Mouse (Mus musculus) lung, postnatal 4 days (tissue): ENCODE measurements around the gene Tspan1.

Experiments used
- DNase-seq, 2 experiments: peaks; one replicate each; pipeline ENCODE4 v3.0.0; 2021

Tspan1 gene

GRCm38 (mm10) chr4:116167404-116167803 lies at the start of gene Tspan1:
TSS of gene Tspan1 (minus strand) at chr4:116167601.
- peak; percentile 77 to 85 for DNase-seq

GRCm38 (mm10) chr4:116217046-116217445 lies 49.6 kb upstream of the Tspan1 start:
- no peak for DNase-seq

- no peak for DNase-seq
These were observed 48.6 kb upstream of the Tspan1 start for GRCm38 (mm10) chr4:116215895-116216605.

- DNase-seq, result no peak
These were observed 41.5 kb upstream of the Tspan1 start for GRCm38 (mm10) chr4:116208891-116209290.

- DNase-seq, result no peak
These were observed 39.1 kb upstream of the Tspan1 start for GRCm38 (mm10) chr4:116206531-116206930.

- DNase-seq, result no peak
These were observed 37.0 kb upstream of the Tspan1 start for GRCm38 (mm10) chr4:116204422-116204821.

GRCm38 (mm10) chr4:116198422-116198821 lies 31.0 kb upstream of the Tspan1 start:
- no peak for DNase-seq

- no peak for DNase-seq
These were observed 26.4 kb upstream of the Tspan1 start for GRCm38 (mm10) chr4:116193583-116194383.

GRCm38 (mm10) chr4:116192286-116192835 lies 25.0 kb upstream of the Tspan1 start:
- peak in 1 of 2 experiments; percentile 33 for DNase-seq

GRCm38 (mm10) chr4:116185083-116185482 lies 17.7 kb upstream of the Tspan1 start:
- DNase-seq, result no peak

GRCm38 (mm10) chr4:116182745-116183144 lies 15.3 kb upstream of the Tspan1 start:
- DNase-seq, result peak; percentile 61 to 75

GRCm38 (mm10) chr4:116182079-116182478 lies 14.7 kb upstream of the Tspan1 start:
- no peak for DNase-seq

GRCm38 (mm10) chr4:116177140-116177539 lies 9.7 kb upstream of the Tspan1 start:
- DNase-seq, result peak; percentile 85 to 91

- peak; percentile 89 to 95 for DNase-seq
These were observed 9.2 kb upstream of the Tspan1 start for GRCm38 (mm10) chr4:116176543-116176988.

- peak in 1 of 2 experiments; percentile 27 for DNase-seq
These were observed 8.5 kb upstream of the Tspan1 start for GRCm38 (mm10) chr4:116175711-116176542.

GRCm38 (mm10) chr4:116175136-116175535 lies 7.7 kb upstream of the Tspan1 start:
- DNase-seq, result no peak

GRCm38 (mm10) chr4:116174466-116175116 lies 7.2 kb upstream of the Tspan1 start:
- peak; percentile 62 for DNase-seq

- no peak for DNase-seq
These were observed 6.4 kb upstream of the Tspan1 start for GRCm38 (mm10) chr4:116173752-116174151.

GRCm38 (mm10) chr4:116173072-116173471 lies 5.7 kb upstream of the Tspan1 start, which contains the start of the genes 1700042G07Rik and Gm49337:
TSS of gene 1700042G07Rik (plus strand) at chr4:116173372.
TSS of gene Gm49337 (plus strand) at chr4:116173384.
- DNase-seq, result no peak

- DNase-seq, result no peak
These were observed 1.9 kb upstream of the Tspan1 start for GRCm38 (mm10) chr4:116169353-116169672.

- peak; percentile 69 to 86 for DNase-seq
These were observed 1.4 kb upstream of the Tspan1 start for GRCm38 (mm10) chr4:116168617-116169352.
